Mouse (Mus musculus) forebrain, embryonic 16.5 days (tissue): ENCODE measurements around the gene Arhgap22. TPM values are rescaled to one million over a fixed set of nuclear protein-coding genes. Genes with fewer than 3 reads are reported as not detected.

Experiments used
- ATAC-seq: fragments of 200-750 bp; cut with Nextera tagmentation; 2 replicates; pipeline ENCODE4 v1.8.0; 2017; ENCODE audit warnings: mild to moderate bottlenecking, moderate library complexity
- H3K27ac ChIP-seq: fragments of 300-500 bp; sonication (generic); 2 replicates; pipeline ENCODE4 v1.5.1; 2014; ENCODE audit warnings: low read length, control low read depth
- H3K27me3 ChIP-seq: fragments of 300-500 bp; sonication (generic); replicated peaks from 2 replicates; pipeline ENCODE4 v1.6.1; 2014; ENCODE audit warnings: low read length; ENCODE audit not compliant: control insufficient read depth, insufficient read depth
- H3K36me3 ChIP-seq: fragments of 300-500 bp; sonication (generic); 2 replicates; pipeline ENCODE4 v1.6.1; 2014; ENCODE audit not compliant: control insufficient read depth, insufficient read depth
- H3K4me1 ChIP-seq: fragments of 300-500 bp; sonication (generic); replicated peaks from 2 replicates; pipeline ENCODE4 v1.6.1; 2014; ENCODE audit warnings: low read length; ENCODE audit not compliant: control insufficient read depth, insufficient read depth
- H3K4me2 ChIP-seq: fragments of 300-500 bp; sonication (generic); 2 replicates; pipeline ENCODE4 v1.6.1; 2014; ENCODE audit warnings: mild to moderate bottlenecking, low read length, control low read depth
- H3K4me3 ChIP-seq: fragments of 300-500 bp; sonication (generic); replicated peaks from 2 replicates; pipeline ENCODE4 v1.5.1; 2014; ENCODE audit warnings: mild to moderate bottlenecking, low read length, control low read depth
- H3K9ac ChIP-seq: fragments of 300-500 bp; sonication (generic); replicated peaks from 2 replicates; pipeline ENCODE4 v1.6.1; 2014; ENCODE audit warnings: low read depth, low read length, control low read depth
- H3K9me3 ChIP-seq: fragments of 300-500 bp; sonication (generic); 2 replicates; pipeline ENCODE4 v1.6.1; 2016; ENCODE audit warnings: low read length; ENCODE audit not compliant: control insufficient read depth
- WGBS: fragments of 180-500 bp; shearing (Covaris S2); extraction: QIAGEN DNeasy Blood & Tissue Kit; methylation state at CpG from one replicate; pipeline ENCODE4 v1.1.7; 2014; 5-methylcytosine and 5-hydroxymethylcytosine counted together
- polyA plus RNA-seq: library from polyadenylated mRNA; unstranded; fragments of >200 nt; fragmentation: Nextera tagmentation; extraction: Ambion mirVana; gene quantifications from 2 replicates; pipeline ENCODE4 v1.2.1, GENCODE M21; 2015

Arhgap22 gene
- polyA plus RNA-seq, 1 experiment from 2014 or later: 0.47 TPM

GRCm38 (mm10) chr14:33374089-33374488 is 160.3 kb downstream of the Arhgap22 start:
- H3K4me2 ChIP-seq: no peak overlapping the region
- ATAC-seq: no peak
- H3K36me3 ChIP-seq: peaks cover 1% of the 10 kb centered on the region; the same call in 1 of the 2 replicates
- WGBS: 90% methylated on average over 1 of the region's 1 CpGs
- no peaks in the 10 kb centered on the region for H3K9me3 ChIP-seq
- no peak overlapping the region for H3K9ac ChIP-seq
- H3K27ac ChIP-seq: no peak overlapping the region
- no peaks in the 10 kb centered on the region for H3K27me3 ChIP-seq
- no peak overlapping the region for H3K4me3 ChIP-seq
- H3K4me1 ChIP-seq: 0 out of 2 replicates have a peak, but pooled peaks cover 3% of the 10 kb centered on the region

- no peak overlapping the region for H3K4me3 ChIP-seq
- H3K36me3 ChIP-seq: peaks cover 3% of the 10 kb centered on the region; the same call in 1 of the 2 replicates
- H3K4me1 ChIP-seq: no peaks in the 10 kb centered on the region
- no peak overlapping the region for H3K9ac ChIP-seq
- WGBS: 88% methylated on average over 3 of the region's 3 CpGs
- H3K9me3 ChIP-seq: no peaks in the 10 kb centered on the region
- no peaks in the 10 kb centered on the region for H3K27me3 ChIP-seq
- H3K27ac ChIP-seq: no peak overlapping the region
- no peak overlapping the region for H3K4me2 ChIP-seq
- ATAC-seq: no peak
These were observed 163.4 kb downstream of the Arhgap22 start for GRCm38 (mm10) chr14:33377211-33377610.

- Histone ChIP-seq H3K9ac (no peak overlapping the region), H3K27me3 (no peaks in the 10 kb centered on the region), H3K4me3 (no peak overlapping the region), H3K36me3 (peaks cover 9% of the 10 kb centered on the region), H3K4me1 (no peaks in the 10 kb centered on the region), H3K9me3 (no peaks in the 10 kb centered on the region), H3K4me2 (no peak overlapping the region), H3K27ac (no peak overlapping the region)
- no peak for ATAC-seq
- 34% methylated on average over 5 of the region's 5 CpGs for WGBS
These were observed 164.9 kb downstream of the Arhgap22 start for GRCm38 (mm10) chr14:33378723-33379122.

GRCm38 (mm10) chr14:33380830-33381457 is 167.1 kb downstream of the Arhgap22 start:
- WGBS: 85% methylated on average over 6 of the region's 6 CpGs
- H3K36me3 ChIP-seq: peaks cover 11% of the 10 kb centered on the region
- H3K9ac ChIP-seq: no peak overlapping the region
- H3K4me3 ChIP-seq: no peak overlapping the region
- no peak for ATAC-seq
- no peaks in the 10 kb centered on the region for H3K27me3 ChIP-seq
- H3K4me1 ChIP-seq: no peaks in the 10 kb centered on the region
- no peak overlapping the region for H3K4me2 ChIP-seq
- no peaks in the 10 kb centered on the region for H3K9me3 ChIP-seq
- no peak overlapping the region for H3K27ac ChIP-seq

GRCm38 (mm10) chr14:33398065-33398860 is 184.4 kb downstream of the Arhgap22 start:
- no peaks in the 10 kb centered on the region for H3K4me1 ChIP-seq
- no peaks in the 10 kb centered on the region for H3K9me3 ChIP-seq
- no peak overlapping the region for H3K4me2 ChIP-seq
- 86% methylated on average over 5 of the region's 5 CpGs for WGBS
- no peak for ATAC-seq
- no peak overlapping the region for H3K9ac ChIP-seq
- no peak overlapping the region for H3K27ac ChIP-seq
- H3K4me3 ChIP-seq: no peak overlapping the region
- no peaks in the 10 kb centered on the region for H3K27me3 ChIP-seq
- H3K36me3 ChIP-seq: peaks cover 3% of the 10 kb centered on the region; the same call in 1 of the 2 replicates

GRCm38 (mm10) chr14:33400019-33400418 is 186.2 kb downstream of the Arhgap22 start:
- Histone ChIP-seq H3K27me3 (no peaks in the 10 kb centered on the region), H3K4me2 (no peak overlapping the region), H3K36me3 (peaks cover 3% of the 10 kb centered on the region; the same call in 1 of the 2 replicates), H3K27ac (no peak overlapping the region), H3K4me1 (no peaks in the 10 kb centered on the region), H3K4me3 (no peak overlapping the region), H3K9me3 (no peaks in the 10 kb centered on the region), H3K9ac (no peak overlapping the region)
- ATAC-seq: no peak
- 76% methylated on average over 3 of the region's 3 CpGs for WGBS

GRCm38 (mm10) chr14:33402331-33402730 is 188.5 kb downstream of the Arhgap22 start:
- peaks cover 5% of the 10 kb centered on the region; the same call in 1 of the 2 replicates for H3K36me3 ChIP-seq
- no peak overlapping the region for H3K9ac ChIP-seq
- H3K4me1 ChIP-seq: no peaks in the 10 kb centered on the region
- no peaks in the 10 kb centered on the region for H3K27me3 ChIP-seq
- H3K9me3 ChIP-seq: no peaks in the 10 kb centered on the region
- H3K4me2 ChIP-seq: no peak overlapping the region
- ATAC-seq: no peak
- WGBS: 95% methylated on average over 1 of the region's 1 CpGs
- no peak overlapping the region for H3K27ac ChIP-seq
- H3K4me3 ChIP-seq: no peak overlapping the region

- WGBS: 85% methylated on average over 1 of the region's 1 CpGs
These were observed 201.9 kb downstream of the Arhgap22 start for GRCm38 (mm10) chr14:33415746-33416145.

GRCm38 (mm10) chr14:33418311-33418909 is 204.6 kb downstream of the Arhgap22 start:
- Histone ChIP-seq H3K4me3 (no peak overlapping the region), H3K27ac (no peak overlapping the region), H3K9ac (no peak overlapping the region), H3K4me2 (no peak overlapping the region), H3K4me1 (no peaks in the 10 kb centered on the region), H3K27me3 (no peaks in the 10 kb centered on the region), H3K9me3 (no peaks in the 10 kb centered on the region), H3K36me3 (no peaks in the 10 kb centered on the region)
- no peak for ATAC-seq
- WGBS: 96% methylated on average over 3 of the region's 3 CpGs

More at GRCm38 (mm10) chr14:33415746-33416145, 201.9 kb downstream of the Arhgap22 start:
- Histone ChIP-seq H3K9me3 (no peaks in the 10 kb centered on the region), H3K4me1 (no peaks in the 10 kb centered on the region), H3K4me3 (no peak overlapping the region), H3K27ac (no peak overlapping the region), H3K4me2 (no peak overlapping the region), H3K27me3 (no peaks in the 10 kb centered on the region), H3K9ac (no peak overlapping the region), H3K36me3 (no peaks in the 10 kb centered on the region)
- no peak for ATAC-seq
